Mouse (Mus musculus) neural tube, embryonic 14.5 days (tissue): Measurements from ENCODE around the gene Nsun3. TPM values are rescaled to one million over a fixed set of nuclear protein-coding genes. Genes with fewer than 3 reads are reported as not detected.
"Not testable (repeated sequence)": the region's sequence is repeated elsewhere in the genome, so short reads cannot be mapped to it uniquely, and the experiment has no call there.

Experiments
- ATAC-seq: fragments of 200-750 bp; cut with Nextera tagmentation; 2 replicates; pipeline ENCODE4 v1.8.0; 2017; ENCODE audit warnings: low read depth, mild to moderate bottlenecking, moderate TSS enrichment, moderate library complexity
- H3K27ac ChIP-seq: fragments of 300-500 bp; sonication (generic); 2 replicates; pipeline ENCODE4 v1.5.1; 2014; ENCODE audit warnings: low read depth, mild to moderate bottlenecking, control low read depth, low read length, moderate library complexity, mixed read lengths
- H3K27me3 ChIP-seq: fragments of 300-500 bp; sonication (generic); 2 replicates; pipeline ENCODE4 v1.6.1; 2014; ENCODE audit warnings: low read length; ENCODE audit not compliant: control insufficient read depth, insufficient read depth
- H3K36me3 ChIP-seq: fragments of 300-500 bp; sonication (generic); 2 replicates; pipeline ENCODE4 v1.6.1; 2014; ENCODE audit warnings: low read length, mixed read lengths; ENCODE audit not compliant: control insufficient read depth, insufficient read depth
- H3K4me1 ChIP-seq: fragments of 300-500 bp; sonication (generic); 2 replicates; pipeline ENCODE4 v1.6.1; 2014; ENCODE audit warnings: low read length; ENCODE audit not compliant: control insufficient read depth, insufficient read depth
- H3K4me2 ChIP-seq: fragments of 300-500 bp; sonication (generic); 2 replicates; pipeline ENCODE4 v1.6.1; 2014; ENCODE audit warnings: mild to moderate bottlenecking, low read depth, low read length, control low read depth
- H3K4me3 ChIP-seq: fragments of 300-500 bp; sonication (generic); 2 replicates; pipeline ENCODE4 v1.5.1; 2014; ENCODE audit warnings: low read depth, low read length, control low read depth, mixed read lengths
- H3K9ac ChIP-seq: fragments of 300-500 bp; sonication (generic); replicated peaks from 2 replicates; pipeline ENCODE4 v1.6.1; 2014; ENCODE audit warnings: low read depth, mild to moderate bottlenecking, control low read depth, low read length, mixed read lengths
- H3K9me3 ChIP-seq: fragments of 300-500 bp; sonication (generic); 2 replicates; pipeline ENCODE4 v1.6.1; 2016; ENCODE audit warnings: low read length; ENCODE audit not compliant: control insufficient read depth
- WGBS: fragments of 180-500 bp; shearing (Covaris S2); extraction: QIAGEN DNeasy Blood & Tissue Kit; methylation state at CpG from one replicate; pipeline ENCODE4 v1.1.7; 2014; 5-methylcytosine and 5-hydroxymethylcytosine counted together
- microRNA-seq: library from miRNA; unstranded; fragments of <30 nt; microRNA quantifications from one replicate; pipeline ENCODE4, GENCODE M21; 2016
- polyA plus RNA-seq: library from polyadenylated mRNA; unstranded; fragments of >200 nt; fragmentation: Nextera tagmentation; extraction: Ambion mirVana; gene quantifications from 2 replicates; pipeline ENCODE4 v1.2.1, GENCODE M21; 2014

Gene Nsun3
- polyA plus RNA-seq, 1 experiment from 2014 or later, result 12.8 TPM

DNA sequence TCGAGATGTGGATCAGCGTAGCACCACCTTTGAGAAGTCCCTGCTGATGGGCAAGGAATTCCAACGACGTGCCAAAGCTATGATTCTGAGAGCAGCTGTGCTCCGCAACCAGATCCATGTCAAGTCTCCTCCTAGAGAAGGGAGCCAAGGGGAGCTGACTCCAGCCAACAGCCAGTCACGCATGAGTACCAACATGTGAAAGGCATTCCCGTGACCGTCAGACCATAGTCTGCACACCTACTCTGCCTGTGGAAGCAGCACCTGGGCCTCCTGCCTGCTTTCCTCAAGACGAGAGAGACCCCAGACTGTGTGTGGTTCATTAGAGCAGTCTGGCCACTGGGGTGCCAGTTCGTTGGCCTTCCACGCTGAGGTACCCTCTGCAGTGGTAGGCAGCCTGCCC, 68.4 kb downstream of the Nsun3 start:
- not testable (repeated sequence) for H3K27me3 ChIP-seq, H3K36me3 ChIP-seq, H3K4me1 ChIP-seq, H3K9ac ChIP-seq, ATAC-seq, H3K4me3 ChIP-seq, H3K9me3 ChIP-seq, H3K27ac ChIP-seq, H3K4me2 ChIP-seq
- WGBS, result 92% methylated on average over 8 of the region's 11 CpGs

DNA sequence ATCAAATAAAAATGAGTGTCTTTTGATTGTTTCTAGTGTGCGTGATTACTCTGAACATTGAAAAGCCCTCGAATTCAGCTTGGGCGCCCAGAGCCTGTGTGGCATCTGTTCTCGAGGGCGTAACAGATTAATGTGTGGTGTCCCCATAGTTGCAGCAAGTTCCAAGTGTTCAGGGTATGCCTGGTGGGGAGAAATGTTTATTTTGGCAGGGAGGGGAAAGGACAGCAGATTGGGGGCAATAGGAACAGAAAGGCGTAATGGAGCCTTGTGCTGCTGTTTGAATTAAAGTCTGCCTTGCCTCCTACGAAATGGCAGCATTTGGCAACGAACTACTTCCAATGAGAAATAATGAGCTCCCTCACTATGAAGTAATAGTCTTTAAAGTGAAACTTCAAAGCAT, 96.2 kb downstream of the Nsun3 start:
- Histone ChIP-seq H3K9ac (no peak overlapping the region), H3K4me1 (no peaks in the 10 kb centered on the region), H3K9me3 (no peaks in the 10 kb centered on the region), H3K27ac (no peak overlapping the region), H3K4me3 (no peak overlapping the region), H3K4me2 (no peak overlapping the region), H3K27me3 (no peaks in the 10 kb centered on the region), H3K36me3 (no peaks in the 10 kb centered on the region)
- ATAC-seq, result no peak
- WGBS, result 67% methylated on average over 8 of the region's 8 CpGs

DNA sequence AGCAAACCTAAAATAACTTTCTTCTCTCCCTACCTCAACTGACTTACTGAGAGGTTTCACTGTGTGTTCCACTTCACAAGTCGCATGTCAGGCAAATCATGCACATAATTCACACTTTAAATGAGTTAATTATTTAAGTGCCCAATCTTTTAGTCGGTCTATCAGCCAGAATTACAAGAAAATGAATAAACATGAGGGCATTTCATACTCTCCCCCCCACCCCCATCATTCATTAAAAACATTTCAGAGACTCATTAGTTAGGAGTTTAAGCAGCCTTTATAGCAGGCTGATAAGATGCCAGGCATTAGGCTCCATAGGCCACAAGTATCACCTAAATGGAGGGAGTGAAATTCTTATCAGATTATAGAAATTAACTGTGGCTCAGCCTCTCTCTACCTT, 100.5 kb downstream of the Nsun3 start:
- 46% methylated on average over 2 of the region's 2 CpGs for WGBS

DNA sequence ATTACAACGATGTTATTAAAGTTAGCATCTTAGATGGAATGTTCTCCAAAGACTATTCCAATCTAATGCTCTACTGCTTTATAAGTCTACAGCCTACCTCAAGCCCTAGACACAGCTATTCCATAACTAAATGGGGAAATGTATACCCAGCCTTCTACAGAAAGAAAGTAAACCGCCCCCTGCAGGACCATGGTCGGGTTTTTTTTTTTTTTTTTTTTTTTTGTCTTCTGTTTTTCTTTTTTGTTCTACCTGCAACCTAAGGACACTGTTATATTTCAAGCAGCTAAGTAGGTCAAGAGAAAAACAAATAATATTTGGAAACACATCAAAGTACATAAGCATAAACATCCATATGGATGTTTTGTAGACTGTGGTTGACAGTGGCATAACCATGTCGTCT, 101.1 kb downstream of the Nsun3 start:
- 77% methylated on average over 4 of the region's 4 CpGs for WGBS
- no peaks in the 10 kb centered on the region for H3K4me1 ChIP-seq
- no peak for ATAC-seq

More for the DNA sequence above, 100.5 kb downstream of the Nsun3 start:
- H3K27ac ChIP-seq, result no peak overlapping the region
- no peaks in the 10 kb centered on the region for H3K4me1 ChIP-seq
- no peaks in the 10 kb centered on the region for H3K27me3 ChIP-seq
- H3K9ac ChIP-seq, result no peak overlapping the region
- H3K36me3 ChIP-seq, result no peaks in the 10 kb centered on the region
- H3K4me3 ChIP-seq, result no peak overlapping the region
- H3K9me3 ChIP-seq, result no peaks in the 10 kb centered on the region
- no peak for ATAC-seq
- H3K4me2 ChIP-seq, result no peak overlapping the region

More for the DNA sequence above, 101.1 kb downstream of the Nsun3 start:
- no peak overlapping the region for H3K27ac ChIP-seq
- no peak overlapping the region for H3K4me2 ChIP-seq
- no peak overlapping the region for H3K9ac ChIP-seq
- no peaks in the 10 kb centered on the region for H3K9me3 ChIP-seq
- no peaks in the 10 kb centered on the region for H3K27me3 ChIP-seq
- no peaks in the 10 kb centered on the region for H3K36me3 ChIP-seq
- H3K4me3 ChIP-seq, result no peak overlapping the region

Small RNA genes within 50 kb of the gene (microRNA-seq; reads per million reads assigned to microRNA genes)
- gene Gm25986, result not detected

Other genes starting within 250 kb of the Nsun3 start
- gene Stx19, start 27.9 kb upstream of the Nsun3 start, polyA plus RNA-seq, result 0.51 and 0.54 TPM in 2 replicates
- gene Arl13b, start 60.2 kb upstream of the Nsun3 start, polyA plus RNA-seq, result 18.3 and 18.9 TPM in 2 replicates
- 12.2 and 16.4 TPM in 2 replicates for gene Pros1, start 67.5 kb upstream of the Nsun3 start, polyA plus RNA-seq